Mouse (Mus musculus): ENCODE data around the gene Olig3.

GRCm38 (mm10) chr10:19369143-19369542 lies 12.8 kb downstream of the Olig3 start:
- TF ChIP-seq CTCF (conservative IDR thresholded peaks at IDR 0.05; ENCODE audit: low read length) (no peak), POU5F1 (IDR thresholded peaks at IDR 0.05; ENCODE audit: borderline replicate concordance, low read length) (no peak)
